Mouse (Mus musculus) layer of hippocampus, adult 2 months (tissue): ENCODE data around the gene Dnajc13. TPM values are rescaled to one million over a fixed set of nuclear protein-coding genes. Genes with fewer than 3 reads are reported as not detected.

Experiments used
- DNase-seq, 2 experiments: peaks; one replicate each; pipeline ENCODE4 v3.0.0; 2022; ENCODE audit warnings: low spot score in 2 of 2
- H3K27ac ChIP-seq: fragments of 200-600 bp; 2 replicates; pipeline ENCODE4 v1.8.1; 2022
- H3K4me3 ChIP-seq: fragments of 200-600 bp; 2 replicates; pipeline ENCODE4 v1.8.1; 2022; ENCODE audit warnings: mild to moderate bottlenecking
- CTCF ChIP-seq: fragments of 200-600 bp; conservative IDR thresholded peaks from 2 replicates; pipeline ENCODE4 v1.8.1; 2022; ENCODE audit warnings: antibody characterized with exemption, mild to moderate bottlenecking, moderate library complexity
- total RNA-seq, 2 experiments: library from RNA; stranded (reverse); gene quantifications; 2 replicates each; pipeline ENCODE4 v1.2.3; 2021

Dnajc13 gene
- total RNA-seq, 2 experiments from 2014 or later = 58.0 to 61.0 TPM

- no peak for TF ChIP-seq CTCF
- Histone ChIP-seq H3K4me3 (no peak overlapping the region), H3K27ac (no peak overlapping the region)
- no peak for DNase-seq
These were observed 15.3 kb downstream of the Dnajc13 start for GRCm38 (mm10) chr9:104247307-104247987.

GRCm38 (mm10) chr9:104243799-104244466 lies 18.8 kb downstream of the Dnajc13 start:
- no peak for TF ChIP-seq CTCF
- Histone ChIP-seq H3K4me3 (no peak overlapping the region), H3K27ac (no peak overlapping the region)
- no peak for DNase-seq

- TF ChIP-seq CTCF = no peak
- Histone ChIP-seq H3K27ac (no peak overlapping the region), H3K4me3 (no peak overlapping the region)
- DNase-seq = no peak
These were observed 22.6 kb downstream of the Dnajc13 start for GRCm38 (mm10) chr9:104240146-104240545.

GRCm38 (mm10) chr9:104239076-104239475 lies 23.7 kb downstream of the Dnajc13 start:
- Histone ChIP-seq H3K27ac (no peak overlapping the region), H3K4me3 (no peak overlapping the region)
- no peak for DNase-seq
- no peak for TF ChIP-seq CTCF

GRCm38 (mm10) chr9:104236256-104236930 lies 26.3 kb downstream of the Dnajc13 start:
- no peak for TF ChIP-seq CTCF
- Histone ChIP-seq H3K27ac (no peak overlapping the region), H3K4me3 (no peak overlapping the region)
- DNase-seq = no peak

- DNase-seq = peak; percentile 26
- TF ChIP-seq CTCF = no peak
- H3K27ac ChIP-seq = no peak overlapping the region; the same call in 1 of the 2 replicates
- H3K4me3 ChIP-seq = no peak overlapping the region
These were observed 27.0 kb downstream of the Dnajc13 start for GRCm38 (mm10) chr9:104235751-104236150.

- H3K4me3 ChIP-seq = no peak overlapping the region
- no peak overlapping the region for H3K27ac ChIP-seq
- no peak for TF ChIP-seq CTCF
- DNase-seq = no peak
These were observed 28.9 kb downstream of the Dnajc13 start for GRCm38 (mm10) chr9:104233815-104234214.

GRCm38 (mm10) chr9:104233060-104233459 lies 29.7 kb downstream of the Dnajc13 start:
- no peak for TF ChIP-seq CTCF
- DNase-seq = no peak
- no peak overlapping the region for H3K27ac ChIP-seq
- H3K4me3 ChIP-seq = no peak overlapping the region

GRCm38 (mm10) chr9:104232004-104232403 lies 30.7 kb downstream of the Dnajc13 start:
- no peak for DNase-seq
- no peak overlapping the region for H3K4me3 ChIP-seq
- no peak for TF ChIP-seq CTCF
- H3K27ac ChIP-seq = no peak overlapping the region

GRCm38 (mm10) chr9:104211402-104211801 lies 51.3 kb downstream of the Dnajc13 start:
- H3K27ac ChIP-seq = no peak overlapping the region
- TF ChIP-seq CTCF = no peak
- H3K4me3 ChIP-seq = no peak overlapping the region
- no peak for DNase-seq

GRCm38 (mm10) chr9:104203851-104204250 lies 58.9 kb downstream of the Dnajc13 start:
- H3K27ac ChIP-seq = no peak overlapping the region
- no peak overlapping the region for H3K4me3 ChIP-seq
- DNase-seq = peak; percentile 19 to 49
- peak; percentile 80 for TF ChIP-seq CTCF

- Histone ChIP-seq H3K4me3 (no peak overlapping the region), H3K27ac (no peak overlapping the region)
- DNase-seq = no peak
- TF ChIP-seq CTCF = no peak
These were observed 68.2 kb downstream of the Dnajc13 start for GRCm38 (mm10) chr9:104194528-104194927.

- no peak for DNase-seq
- no peak for TF ChIP-seq CTCF
- H3K27ac ChIP-seq = no peak overlapping the region
- no peak overlapping the region for H3K4me3 ChIP-seq
These were observed 68.8 kb downstream of the Dnajc13 start for GRCm38 (mm10) chr9:104193900-104194299.
